Mouse (Mus musculus): ENCODE data around the gene Zfp346.
"Not testable (repeated sequence)": the region's sequence is repeated elsewhere in the genome, so short reads cannot be mapped to it uniquely, and the experiment has no call there.

Zfp346 gene

GRCm38 (mm10) chr13:55105045-55105952 lies at the start of gene Zfp346:
Zfp346 (plus strand) TSS chr13:55105311.
- in situ Hi-C loops (cut with MboI): no loop called here

- in situ Hi-C loops (cut with MboI): no loop called here
Measured at GRCm38 (mm10) chr13:55058042-55058441, 47.1 kb upstream of the Zfp346 start.

- in situ Hi-C loops (cut with MboI): loop anchor here (10.0 kb wide), 1 partner anchor 258 kb away; no protein-coding TSS in a partner anchor
Measured at GRCm38 (mm10) chr13:55063276-55063675, 41.8 kb upstream of the Zfp346 start.

- in situ Hi-C loops (cut with MboI): loop anchor here (10.0 kb wide), 1 partner anchor 265 kb away; no protein-coding TSS in a partner anchor
Measured at GRCm38 (mm10) chr13:55069719-55070118, 35.4 kb upstream of the Zfp346 start.

DNA sequence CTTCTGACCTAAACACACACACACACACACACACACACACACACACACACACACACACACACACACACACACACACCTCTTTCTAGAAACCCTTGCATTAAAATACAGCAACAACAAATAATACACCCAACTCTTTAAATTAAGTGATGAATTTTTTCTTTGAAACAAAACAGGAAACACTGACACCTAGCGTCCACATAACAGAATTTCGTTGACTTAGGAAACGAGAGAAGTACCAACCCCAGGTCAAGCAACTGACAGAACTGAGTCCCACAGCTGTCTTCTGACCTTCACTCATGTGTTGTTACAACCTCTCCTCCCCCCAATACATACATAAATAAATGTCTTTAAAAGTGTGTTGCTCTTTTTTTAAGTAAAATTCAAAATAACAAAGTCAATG lies 33.8 kb upstream of the Zfp346 start:
- in situ Hi-C loops (cut with MboI): no loop called here

DNA sequence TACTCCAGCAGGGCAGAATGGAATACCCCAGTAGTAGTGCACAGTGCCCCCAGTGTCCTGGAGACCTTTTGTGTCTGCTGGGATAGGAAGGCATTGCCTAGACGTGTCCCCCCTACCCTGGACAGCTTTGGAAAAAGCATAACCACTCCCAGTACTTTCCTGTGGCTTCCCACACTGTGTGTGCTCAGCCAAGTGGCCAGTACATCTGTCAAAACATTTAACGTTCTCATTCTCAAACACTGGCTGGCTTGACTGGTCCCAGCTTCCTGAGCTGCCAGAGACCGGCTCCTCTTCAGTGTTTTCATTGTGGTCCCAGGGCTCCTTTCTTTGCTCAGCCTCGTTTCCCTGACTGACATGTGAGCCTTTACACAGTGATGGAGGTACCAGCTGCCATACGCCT lies 29.5 kb upstream of the Zfp346 start:
- in situ Hi-C loops (cut with MboI): no loop called here

DNA sequence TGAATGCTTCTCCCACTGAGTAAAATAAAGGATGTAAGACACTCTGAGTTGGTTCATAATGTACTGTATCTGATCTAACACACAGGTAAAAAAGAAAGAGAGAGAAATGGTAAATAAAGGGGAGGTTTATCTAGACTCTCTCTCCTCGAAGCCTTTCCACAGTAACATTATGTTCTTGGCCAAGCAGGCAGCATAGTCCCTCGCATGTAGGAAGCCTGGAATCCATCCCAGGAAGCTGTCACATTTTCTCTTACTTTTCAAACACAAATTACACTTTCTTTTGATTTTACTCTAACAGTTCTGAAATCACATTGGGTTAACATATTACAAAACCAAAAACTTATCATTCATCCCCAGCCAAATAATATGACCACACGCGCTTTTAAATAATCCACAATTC lies 12.5 kb upstream of the Zfp346 start:
- in situ Hi-C loops (cut with MboI): no loop called here

DNA sequence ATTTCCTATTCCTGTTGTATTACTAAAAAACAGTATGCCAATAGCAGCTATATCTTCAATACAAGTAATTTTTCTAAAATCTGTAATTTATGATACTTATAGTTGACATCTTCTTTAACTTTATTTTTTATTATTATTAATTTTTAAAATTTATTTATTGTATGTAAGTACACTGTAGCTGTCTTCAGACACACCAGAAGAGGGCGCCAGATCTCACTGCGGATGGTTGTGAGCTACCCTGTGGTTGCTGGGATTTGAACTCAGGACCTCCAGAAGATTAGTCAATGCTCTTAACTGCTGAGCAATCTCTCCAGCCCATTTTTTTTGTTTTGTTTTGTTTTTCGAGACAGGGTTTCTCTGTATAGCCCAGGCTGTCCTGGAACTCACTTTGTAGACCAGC lies 7.3 kb upstream of the Zfp346 start:
- in situ Hi-C loops (cut with MboI): not testable (repeated sequence)

- in situ Hi-C loops (cut with MboI): no loop called here
Measured at GRCm38 (mm10) chr13:55099066-55099725, 5.9 kb upstream of the Zfp346 start.

GRCm38 (mm10) chr13:55099726-55100478 lies 5.2 kb upstream of the Zfp346 start, which contains the start of gene Uimc1:
Uimc1 (minus strand) TSS chr13:55100300.
- in situ Hi-C loops (cut with MboI): no loop called here

- in situ Hi-C loops (cut with MboI): no loop called here
Measured at GRCm38 (mm10) chr13:55101627-55102026, 3.5 kb upstream of the Zfp346 start.

- in situ Hi-C loops (cut with MboI): no loop called here
Measured at GRCm38 (mm10) chr13:55102366-55102765, 2.7 kb upstream of the Zfp346 start.

DNA sequence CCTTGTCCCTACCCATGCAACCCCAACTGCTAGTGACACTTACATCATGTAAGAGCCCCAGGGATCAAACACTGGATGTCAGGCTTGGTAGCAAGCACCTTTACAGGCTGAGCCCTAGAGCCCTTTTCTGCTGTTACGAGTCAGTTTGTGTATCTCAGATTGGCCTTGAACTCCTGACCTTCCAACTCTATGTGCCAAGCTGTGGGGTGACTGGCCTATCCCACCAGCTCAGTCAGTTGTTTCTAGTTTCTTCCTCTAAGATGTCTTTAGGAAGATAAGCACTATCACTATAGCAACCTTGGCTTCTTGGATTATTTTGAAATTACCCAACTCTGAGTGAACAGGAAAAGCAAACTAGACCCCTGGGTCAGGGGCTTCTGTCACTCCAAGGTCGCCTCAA lies 1.8 kb upstream of the Zfp346 start:
- in situ Hi-C loops (cut with MboI): no loop called here

- in situ Hi-C loops (cut with MboI): no loop called here
Measured at GRCm38 (mm10) chr13:55105953-55106691, 1.0 kb downstream of the Zfp346 start.

GRCm38 (mm10) chr13:55107116-55107515 lies 2.0 kb downstream of the Zfp346 start:
- in situ Hi-C loops (cut with MboI): no loop called here

- in situ Hi-C loops (cut with MboI): no loop called here
Measured at GRCm38 (mm10) chr13:55107694-55108093, 2.6 kb downstream of the Zfp346 start.

GRCm38 (mm10) chr13:55114375-55114774 lies 9.3 kb downstream of the Zfp346 start:
- in situ Hi-C loops (cut with MboI): no loop called here

DNA sequence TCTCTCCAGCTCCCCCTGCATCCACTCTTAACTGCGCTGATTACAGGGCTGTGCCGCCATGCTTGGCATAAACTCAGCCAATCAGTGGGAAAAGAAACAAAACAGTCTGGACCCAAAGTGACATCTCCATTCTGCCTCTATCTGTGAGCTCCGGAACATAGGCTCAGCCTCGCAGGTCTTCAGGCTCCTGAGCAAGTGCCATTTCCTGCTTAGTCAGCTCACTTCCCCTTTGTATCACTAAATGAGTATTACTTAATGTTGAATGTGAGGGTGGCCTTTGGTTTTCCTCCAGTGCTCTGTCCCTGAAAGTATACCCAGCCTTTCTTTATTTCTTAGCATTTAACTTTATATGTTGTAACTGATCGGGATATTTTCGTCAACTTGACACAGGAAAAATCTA lies 19.8 kb downstream of the Zfp346 start:
- in situ Hi-C loops (cut with MboI): no loop called here

DNA sequence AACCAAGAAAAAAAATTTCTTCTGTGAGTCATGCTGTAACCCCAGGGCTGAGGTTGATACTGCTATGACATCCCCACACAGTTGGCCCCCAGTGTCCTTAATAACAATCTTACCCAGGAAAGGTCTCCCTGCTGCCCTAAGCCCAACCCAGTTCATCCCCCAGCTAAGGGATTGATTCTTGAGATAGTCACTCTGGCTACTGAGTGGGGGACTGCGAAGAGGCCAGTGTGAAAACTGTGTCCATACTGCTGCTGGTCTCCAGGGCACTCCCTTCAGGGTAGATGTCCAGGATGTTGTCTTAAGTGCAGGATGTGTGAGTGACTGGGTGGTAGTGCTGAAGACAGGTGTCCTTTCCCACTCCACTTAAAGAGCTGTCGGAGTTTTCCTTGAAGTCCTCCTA lies 28.3 kb downstream of the Zfp346 start, which contains the start of gene Gm17617:
TSS of gene Gm17617 (minus strand) at position 101 of the 400 bp plus-strand sequence.
- in situ Hi-C loops (cut with MboI): no loop called here

DNA sequence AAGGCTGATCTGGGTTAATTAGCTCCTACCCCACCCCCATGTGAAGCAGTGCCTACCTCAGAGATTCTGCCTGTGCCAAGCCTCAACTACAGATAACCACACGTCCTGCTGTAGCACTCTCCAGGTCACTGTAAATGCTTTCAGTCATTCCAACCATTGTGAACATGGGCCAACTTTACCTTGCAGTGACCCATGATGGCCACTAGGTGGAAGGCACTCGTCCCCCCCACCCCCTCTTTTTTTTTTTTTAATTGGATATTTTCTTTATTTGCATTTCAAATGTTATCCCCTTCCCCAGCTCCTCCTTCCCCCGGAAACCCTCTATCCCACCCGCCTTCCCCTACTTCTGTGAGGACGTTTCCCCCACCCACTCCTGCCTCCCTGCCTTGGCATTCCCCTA lies 30.3 kb downstream of the Zfp346 start:
- in situ Hi-C loops (cut with MboI): no loop called here

GRCm38 (mm10) chr13:55140271-55140670 lies 35.2 kb downstream of the Zfp346 start:
- in situ Hi-C loops (cut with MboI): no loop called here
